Mouse (Mus musculus) kidney, postnatal 0 days (tissue): ENCODE results near the gene Zcchc3. TPM values are rescaled to one million over a fixed set of nuclear protein-coding genes. Genes with fewer than 3 reads are reported as not detected.

Source experiments
- ATAC-seq: fragments of 200-750 bp; cut with Nextera tagmentation; replicated peaks from 2 replicates; pipeline ENCODE4 v1.8.0; 2017; ENCODE audit warnings: low read depth, moderate number of reproducible peaks, moderate TSS enrichment, moderate library complexity; ENCODE audit not compliant: low FRiP score
- DNase-seq: peaks from one replicate; pipeline ENCODE4 v3.0.0-alpha.2; 2016; ENCODE audit warnings: low spot score
- H3K27ac ChIP-seq: fragments of 300-500 bp; sonication (generic); 2 replicates; pipeline ENCODE4 v1.5.1; 2014; ENCODE audit warnings: mild to moderate bottlenecking
- H3K27me3 ChIP-seq: fragments of 300-500 bp; sonication (generic); 2 replicates; pipeline ENCODE4 v1.6.1; 2014; ENCODE audit warnings: low read length, mixed read lengths; ENCODE audit not compliant: insufficient read depth
- H3K36me3 ChIP-seq: fragments of 300-500 bp; sonication (generic); 2 replicates; pipeline ENCODE4 v1.6.1; 2014; ENCODE audit warnings: low read length, mixed read lengths; ENCODE audit not compliant: insufficient read depth
- H3K4me1 ChIP-seq: fragments of 300-500 bp; sonication (generic); replicated peaks from 2 replicates; pipeline ENCODE4 v1.6.1; 2014; ENCODE audit warnings: antibody characterized with exemption, low read length, mixed read lengths; ENCODE audit not compliant: insufficient read depth
- H3K4me2 ChIP-seq: fragments of 300-500 bp; sonication (generic); 2 replicates; pipeline ENCODE4 v1.6.1; 2014; ENCODE audit warnings: mild to moderate bottlenecking, low read length, moderate library complexity, mixed read lengths
- H3K4me3 ChIP-seq: fragments of 300-500 bp; sonication (generic); replicated peaks from 2 replicates; pipeline ENCODE4 v1.5.1; 2014; ENCODE audit warnings: low read depth, low read length
- H3K9ac ChIP-seq: fragments of 300-500 bp; sonication (generic); 2 replicates; pipeline ENCODE4 v1.6.1; 2014; ENCODE audit warnings: low read depth, low read length
- H3K9me3 ChIP-seq: fragments of 300-500 bp; sonication (generic); replicated peaks from 2 replicates; pipeline ENCODE4 v1.6.1; 2016; ENCODE audit warnings: low read length, inconsistent platforms, mixed read lengths
- CTCF ChIP-seq: IDR thresholded peaks from 2 replicates; pipeline ENCODE4 v1.5.1; 2016; ENCODE audit warnings: antibody characterized with exemption, low read depth, mild to moderate bottlenecking, moderate library complexity
- WGBS: fragments of 180-500 bp; shearing (Covaris S2); extraction: QIAGEN DNeasy Blood & Tissue Kit; methylation state at CpG from one replicate; pipeline ENCODE4 v1.1.7; 2014; 5-methylcytosine and 5-hydroxymethylcytosine counted together
- polyA plus RNA-seq: library from polyadenylated mRNA; unstranded; fragments of >200 nt; fragmentation: Nextera tagmentation; extraction: Ambion mirVana; gene quantifications from 2 replicates; pipeline ENCODE4 v1.2.1, GENCODE M21; 2015

The Zcchc3 gene
- polyA plus RNA-seq, 1 experiment from 2014 or later, result 31.0 TPM

DNA sequence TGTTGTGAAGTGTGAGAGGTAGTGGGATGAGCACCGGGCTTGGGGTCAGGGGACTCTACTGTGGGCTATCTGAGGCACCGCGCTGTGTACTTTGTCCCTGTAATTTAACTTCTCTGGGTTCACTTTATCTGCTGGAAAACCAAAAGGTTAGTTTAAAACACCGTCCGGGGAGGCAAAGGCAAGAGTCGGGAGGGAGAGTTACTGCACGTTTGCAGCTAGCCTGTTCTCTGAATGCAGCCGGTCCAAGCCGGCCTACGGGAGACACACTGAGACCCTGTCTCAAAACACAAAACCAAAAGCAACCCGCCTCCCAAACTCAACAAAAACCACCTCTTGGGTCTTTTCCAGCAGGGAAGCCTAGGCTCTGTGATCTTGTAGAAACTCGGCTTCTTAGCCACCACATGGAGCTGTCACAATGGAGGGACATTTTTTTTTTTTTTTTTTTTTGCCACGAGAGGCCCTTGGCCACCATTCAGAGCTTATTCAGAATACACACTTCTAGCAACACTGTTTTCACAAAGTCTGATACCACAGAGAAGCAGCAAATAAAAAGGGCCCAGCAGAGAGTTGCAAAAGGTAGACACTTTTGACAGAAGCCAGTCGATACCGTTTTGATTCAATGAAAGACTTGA is 2.2 kb downstream of the Zcchc3 start:
- Histone ChIP-seq H3K4me3 (peak overlapping the region; percentile 93), H3K9me3 (no peaks in the 10 kb centered on the region), H3K27ac (peak overlapping the region; percentile 99), H3K36me3 (no peaks in the 10 kb centered on the region), H3K9ac (peak overlapping the region; percentile 67), H3K27me3 (no peaks in the 10 kb centered on the region), H3K4me2 (peak overlapping the region; percentile 68), H3K4me1 (peaks cover 34% of the 10 kb centered on the region)
- WGBS, result 4% methylated on average over 15 of the region's 15 CpGs
- ATAC-seq (no peak), DNase-seq (no peak)
- no peak for TF ChIP-seq CTCF

GRCm38 (mm10) chr2:152411471-152411870 is 3.4 kb downstream of the Zcchc3 start:
- Histone ChIP-seq H3K9ac (0 out of 2 replicates have a peak overlapping the region, but pooled peaks have one; percentile 14), H3K9me3 (no peaks in the 10 kb centered on the region), H3K4me3 (peak overlapping the region; percentile 11), H3K27me3 (no peaks in the 10 kb centered on the region), H3K27ac (peak overlapping the region; percentile 99), H3K36me3 (no peaks in the 10 kb centered on the region), H3K4me2 (peak overlapping the region; percentile 68), H3K4me1 (peaks cover 35% of the 10 kb centered on the region)
- WGBS, result 11% methylated on average over 7 of the region's 7 CpGs
- no peak for DNase-seq
- no peak for TF ChIP-seq CTCF
- no peak for ATAC-seq

DNA sequence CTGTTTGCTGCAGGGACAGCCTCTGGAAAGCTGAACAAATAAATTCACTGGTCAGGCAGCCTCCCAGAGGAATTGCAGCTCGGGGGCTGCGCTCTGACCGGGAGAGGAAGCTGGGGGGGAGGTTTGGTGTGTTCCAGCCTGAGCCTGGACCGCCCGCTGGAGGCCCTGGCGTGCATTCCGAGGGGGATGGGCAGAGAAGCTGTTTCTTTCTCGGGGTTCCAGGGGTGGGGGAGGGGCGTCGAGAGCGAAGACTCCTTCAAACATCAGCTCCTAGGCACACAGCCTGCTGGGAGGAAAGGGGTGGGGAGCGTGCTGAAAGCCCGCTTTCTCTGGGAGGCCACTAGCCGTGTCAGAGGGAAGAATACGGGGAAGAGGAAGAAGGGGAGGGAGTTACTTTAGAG is 3.9 kb downstream of the Zcchc3 start:
- 2% methylated on average over 15 of the region's 15 CpGs for WGBS

DNA sequence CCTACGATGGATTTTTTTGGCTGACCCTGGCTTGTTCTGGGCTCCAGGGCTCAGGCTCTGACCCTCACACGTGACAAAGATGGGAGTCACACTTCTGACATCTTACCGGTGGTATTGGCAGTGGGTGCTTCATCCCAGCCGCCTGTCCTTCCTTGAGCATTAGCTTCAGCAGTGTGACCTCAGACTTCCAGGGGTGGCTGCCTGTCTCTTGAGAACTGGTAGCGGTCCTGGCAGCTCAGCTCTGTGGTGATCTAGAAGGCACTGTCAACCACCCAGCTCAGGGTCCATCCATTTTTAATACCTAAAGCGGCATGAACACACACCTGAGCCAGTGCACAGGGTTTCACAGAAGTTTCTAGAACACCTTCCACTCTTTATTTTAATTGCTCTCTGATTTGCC is 5.0 kb downstream of the Zcchc3 start:
- Histone ChIP-seq H3K27ac (peak overlapping the region; percentile 99), H3K4me2 (no peak overlapping the region), H3K27me3 (no peaks in the 10 kb centered on the region), H3K4me3 (no peak overlapping the region), H3K9me3 (no peaks in the 10 kb centered on the region), H3K36me3 (no peaks in the 10 kb centered on the region), H3K9ac (no peak overlapping the region), H3K4me1 (peaks cover 28% of the 10 kb centered on the region)
- no peak for TF ChIP-seq CTCF
- ATAC-seq (no peak), DNase-seq (no peak)
- 57% methylated on average over 6 of the region's 6 CpGs for WGBS

More for the DNA sequence above, 3.9 kb downstream of the Zcchc3 start:
- Histone ChIP-seq H3K9ac (peak overlapping the region; percentile 10; the same call in 1 of the 2 replicates), H3K36me3 (no peaks in the 10 kb centered on the region), H3K4me2 (peak overlapping the region; percentile 68), H3K9me3 (no peaks in the 10 kb centered on the region), H3K4me1 (peaks cover 37% of the 10 kb centered on the region), H3K27ac (peak overlapping the region; percentile 99), H3K4me3 (0 out of 2 replicates have a peak overlapping the region, but pooled peaks have one; percentile 11), H3K27me3 (no peaks in the 10 kb centered on the region)
- ATAC-seq, result peak; percentile 64
- no peak for TF ChIP-seq CTCF
- DNase-seq, result peak; percentile 98

GRCm38 (mm10) chr2:152406126-152406525 is 8.7 kb downstream of the Zcchc3 start:
- Histone ChIP-seq H3K9me3 (no peaks in the 10 kb centered on the region), H3K27me3 (no peaks in the 10 kb centered on the region), H3K4me3 (peak overlapping the region; percentile 19), H3K4me2 (peak overlapping the region; percentile 62), H3K9ac (peak overlapping the region; percentile 36; the same call in 1 of the 2 replicates), H3K4me1 (peaks cover 20% of the 10 kb centered on the region), H3K27ac (peak overlapping the region; percentile 74), H3K36me3 (no peaks in the 10 kb centered on the region)
- ATAC-seq (peak; percentile 96), DNase-seq (peak; percentile 98)
- no peak; the same call in 1 of the 2 replicates for TF ChIP-seq CTCF
- WGBS, result under 1% methylated on average over 19 of the region's 19 CpGs

- H3K27ac ChIP-seq, result peak overlapping the region; percentile 99
- ATAC-seq, result no peak
- DNase-seq, result peak; percentile 70
- 1% methylated on average over 13 of the region's 13 CpGs for WGBS
- H3K36me3 ChIP-seq, result no peaks in the 10 kb centered on the region
- H3K27me3 ChIP-seq, result no peaks in the 10 kb centered on the region
- peak overlapping the region; percentile 90 for H3K4me3 ChIP-seq
- no peak for TF ChIP-seq CTCF
- H3K4me2 ChIP-seq, result peak overlapping the region; percentile 95
- peak overlapping the region; percentile 58; the same call in 1 of the 2 replicates for H3K9ac ChIP-seq
- no peaks in the 10 kb centered on the region for H3K9me3 ChIP-seq
- peaks cover 11% of the 10 kb centered on the region; the same call in 1 of the 2 replicates for H3K4me1 ChIP-seq
These were observed 15.7 kb downstream of the Zcchc3 start for GRCm38 (mm10) chr2:152399122-152399542.
